Mouse (Mus musculus): ENCODE results near the gene Fga. TPM values are rescaled to one million over a fixed set of nuclear protein-coding genes. Genes with fewer than 3 reads are reported as not detected.

Fga gene
- polyA plus RNA-seq, 1 experiment: 0.05 TPM

GRCm38 (mm10) chr3:83050661-83051060 lies 24.8 kb downstream of the Fga start:
- WGBS: 78% methylated on average over 5 of the region's 5 CpGs
- TF ChIP-seq CTCF (IDR thresholded peaks at IDR 0.05; ENCODE audit: borderline replicate concordance, insufficient read depth, low read depth, low read length): no peak
- TF ChIP-seq POLR2A (IDR thresholded peaks at IDR 0.05; ENCODE audit: borderline replicate concordance, insufficient read depth, low read length): no peak
- H3K27ac ChIP-seq (ENCODE audit: insufficient read depth, low read length): no peak overlapping the region
- DNase-seq: no peak
- no peak overlapping the region for H3K4me3 ChIP-seq (replicated peaks; ENCODE audit: insufficient read depth, low read depth, low read length)
- H3K27me3 ChIP-seq (ENCODE audit: control insufficient read depth, insufficient read depth, low read length): no peaks in the 10 kb centered on the region
- H3K4me1 ChIP-seq (ENCODE audit: control insufficient read depth, insufficient read depth, low read length): no peaks in the 10 kb centered on the region

DNA sequence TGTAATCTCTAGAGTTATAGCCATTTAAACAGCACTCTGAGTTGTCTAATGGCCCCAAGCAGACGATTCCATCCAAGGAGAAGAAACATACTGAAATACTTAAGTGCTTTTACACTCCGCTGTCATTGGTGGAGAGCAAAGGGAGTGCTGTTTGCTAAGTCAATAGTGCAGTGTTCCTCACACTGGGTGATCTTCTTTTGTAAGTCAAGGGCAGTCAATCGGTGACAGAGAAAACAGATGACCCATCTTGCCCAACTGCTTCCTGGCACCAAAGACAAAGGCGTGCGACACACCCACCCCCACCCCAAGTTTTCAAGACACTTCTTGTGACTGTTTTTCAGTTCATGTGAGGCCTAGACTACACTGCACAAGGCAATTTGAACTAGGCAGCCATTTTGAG lies 26.2 kb downstream of the Fga start:
- 86% methylated on average over 5 of the region's 5 CpGs for WGBS
- Histone ChIP-seq H3K4me3 (replicated peaks; ENCODE audit: insufficient read depth, low read depth, low read length) (no peak overlapping the region), H3K27me3 (ENCODE audit: control insufficient read depth, insufficient read depth, low read length) (no peaks in the 10 kb centered on the region), H3K4me1 (ENCODE audit: control insufficient read depth, insufficient read depth, low read length) (no peaks in the 10 kb centered on the region), H3K27ac (ENCODE audit: insufficient read depth, low read length) (no peak overlapping the region)
- TF ChIP-seq CTCF (IDR thresholded peaks at IDR 0.05; ENCODE audit: borderline replicate concordance, insufficient read depth, low read depth, low read length) (no peak), POLR2A (IDR thresholded peaks at IDR 0.05; ENCODE audit: borderline replicate concordance, insufficient read depth, low read length) (no peak)
- DNase-seq: no peak

DNA sequence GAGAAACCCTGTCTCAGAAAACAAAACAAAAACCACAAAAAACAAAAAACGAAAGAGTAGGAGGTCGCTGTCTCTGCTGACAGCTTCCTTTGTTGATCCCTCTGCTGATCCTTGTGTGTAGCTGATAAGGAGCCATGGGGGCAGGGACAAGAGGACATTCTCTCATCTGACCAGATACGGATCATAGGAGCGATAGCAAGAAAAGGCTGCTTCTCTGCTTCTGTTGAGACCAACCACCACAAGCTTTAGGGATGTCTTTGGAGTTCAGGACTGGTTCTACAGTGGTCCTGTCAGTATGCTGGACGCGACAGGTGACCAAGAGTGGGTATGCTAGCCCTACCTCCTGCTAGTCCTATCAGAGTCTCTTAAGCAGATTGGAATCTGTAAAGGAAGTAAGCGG lies 27.2 kb downstream of the Fga start:
- TF ChIP-seq CTCF (IDR thresholded peaks at IDR 0.05; ENCODE audit: borderline replicate concordance, insufficient read depth, low read depth, low read length): no peak
- no peak for TF ChIP-seq POLR2A (IDR thresholded peaks at IDR 0.05; ENCODE audit: borderline replicate concordance, insufficient read depth, low read length)
- no peak for DNase-seq
- Histone ChIP-seq H3K4me1 (ENCODE audit: control insufficient read depth, insufficient read depth, low read length) (no peaks in the 10 kb centered on the region), H3K27ac (ENCODE audit: insufficient read depth, low read length) (no peak overlapping the region), H3K27me3 (ENCODE audit: control insufficient read depth, insufficient read depth, low read length) (no peaks in the 10 kb centered on the region), H3K4me3 (replicated peaks; ENCODE audit: insufficient read depth, low read depth, low read length) (no peak overlapping the region)
- WGBS: 91% methylated on average over 7 of the region's 7 CpGs

DNA sequence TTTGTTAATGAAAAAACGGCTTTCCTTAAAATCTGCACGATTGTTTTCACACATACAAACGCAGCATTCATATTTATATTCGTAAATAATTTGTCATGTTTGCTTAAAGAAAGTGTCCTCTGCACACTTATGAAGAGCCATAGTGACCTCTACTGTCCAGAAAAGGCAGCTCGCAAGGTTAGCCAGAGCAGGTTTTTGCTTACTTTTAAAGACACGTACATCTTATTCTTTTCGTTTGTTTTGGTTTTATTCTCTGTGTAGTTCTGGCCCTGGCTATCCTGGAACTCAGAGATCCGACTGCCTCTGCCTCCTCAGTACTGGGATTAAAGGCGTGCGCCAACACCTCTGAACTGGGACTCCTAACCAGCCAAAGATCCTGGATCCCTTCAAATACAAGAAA lies 27.9 kb downstream of the Fga start:
- 29% methylated on average over 10 of the region's 10 CpGs for WGBS
- TF ChIP-seq POLR2A (IDR thresholded peaks at IDR 0.05; ENCODE audit: borderline replicate concordance, insufficient read depth, low read length): no peak
- TF ChIP-seq CTCF (IDR thresholded peaks at IDR 0.05; ENCODE audit: borderline replicate concordance, insufficient read depth, low read depth, low read length): peak; percentile 44; the same call in 1 of the 2 replicates
- H3K27me3 ChIP-seq (ENCODE audit: control insufficient read depth, insufficient read depth, low read length): no peaks in the 10 kb centered on the region
- no peaks in the 10 kb centered on the region for H3K4me1 ChIP-seq (ENCODE audit: control insufficient read depth, insufficient read depth, low read length)
- no peak overlapping the region for H3K27ac ChIP-seq (ENCODE audit: insufficient read depth, low read length)
- peak; percentile 29 for DNase-seq
- no peak overlapping the region for H3K4me3 ChIP-seq (replicated peaks; ENCODE audit: insufficient read depth, low read depth, low read length)

- TF ChIP-seq CTCF (IDR thresholded peaks at IDR 0.05; ENCODE audit: borderline replicate concordance, insufficient read depth, low read depth, low read length): no peak
- TF ChIP-seq POLR2A (IDR thresholded peaks at IDR 0.05; ENCODE audit: borderline replicate concordance, insufficient read depth, low read length): no peak
- WGBS: 40% methylated on average over 13 of the region's 13 CpGs
- no peak for DNase-seq
These were observed 28.9 kb downstream of the Fga start for GRCm38 (mm10) chr3:83054759-83055158.

GRCm38 (mm10) chr3:83055281-83056038 lies 29.6 kb downstream of the Fga start, which contains the start of gene Plrg1:
TSS of gene Plrg1 (plus strand) at chr3:83055522.
- WGBS: 1% methylated on average over 61 of the region's 61 CpGs
- no peak for TF ChIP-seq CTCF (IDR thresholded peaks at IDR 0.05; ENCODE audit: borderline replicate concordance, insufficient read depth, low read depth, low read length)
- peak; percentile 88 for TF ChIP-seq POLR2A (IDR thresholded peaks at IDR 0.05; ENCODE audit: borderline replicate concordance, insufficient read depth, low read length)
- peak within 1 kb of the TSS; percentile 90 for H3K4me3 ChIP-seq (replicated peaks; ENCODE audit: insufficient read depth, low read depth, low read length)
- DNase-seq: peak; percentile 98 to 99
- H3K4me1 ChIP-seq (ENCODE audit: control insufficient read depth, insufficient read depth, low read length): no peaks in the 10 kb centered on the region
- H3K27ac ChIP-seq (ENCODE audit: insufficient read depth, low read length): peak within 1 kb of the TSS; percentile 48
- H3K27me3 ChIP-seq (ENCODE audit: control insufficient read depth, insufficient read depth, low read length): no peaks in the 10 kb centered on the region

More at GRCm38 (mm10) chr3:83054759-83055158, 28.9 kb downstream of the Fga start:
- no peak overlapping the region for H3K27ac ChIP-seq (ENCODE audit: insufficient read depth, low read length)
- no peaks in the 10 kb centered on the region for H3K27me3 ChIP-seq (ENCODE audit: control insufficient read depth, insufficient read depth, low read length)
- no peaks in the 10 kb centered on the region for H3K4me1 ChIP-seq (ENCODE audit: control insufficient read depth, insufficient read depth, low read length)
- peak overlapping the region; percentile 46 for H3K4me3 ChIP-seq (replicated peaks; ENCODE audit: insufficient read depth, low read depth, low read length)

- Histone ChIP-seq H3K27me3 (ENCODE audit: control insufficient read depth, insufficient read depth, low read length) (no peaks in the 10 kb centered on the region), H3K27ac (ENCODE audit: insufficient read depth, low read length) (no peak overlapping the region), H3K4me3 (replicated peaks; ENCODE audit: insufficient read depth, low read depth, low read length) (no peak overlapping the region), H3K4me1 (ENCODE audit: control insufficient read depth, insufficient read depth, low read length) (no peaks in the 10 kb centered on the region)
- no peak for DNase-seq
- TF ChIP-seq POLR2A (IDR thresholded peaks at IDR 0.05; ENCODE audit: borderline replicate concordance, insufficient read depth, low read length) (no peak), CTCF (IDR thresholded peaks at IDR 0.05; ENCODE audit: borderline replicate concordance, insufficient read depth, low read depth, low read length) (no peak)
- 85% methylated on average over 2 of the region's 2 CpGs for WGBS
These were observed 31.2 kb downstream of the Fga start for GRCm38 (mm10) chr3:83057046-83057445.

- no peak for DNase-seq
- Histone ChIP-seq H3K4me1 (ENCODE audit: control insufficient read depth, insufficient read depth, low read length) (no peaks in the 10 kb centered on the region), H3K27me3 (ENCODE audit: control insufficient read depth, insufficient read depth, low read length) (no peaks in the 10 kb centered on the region), H3K4me3 (replicated peaks; ENCODE audit: insufficient read depth, low read depth, low read length) (no peak overlapping the region), H3K27ac (ENCODE audit: insufficient read depth, low read length) (no peak overlapping the region)
- TF ChIP-seq CTCF (IDR thresholded peaks at IDR 0.05; ENCODE audit: borderline replicate concordance, insufficient read depth, low read depth, low read length): no peak
- 96% methylated on average over 9 of the region's 9 CpGs for WGBS
These were observed 42.0 kb downstream of the Fga start for GRCm38 (mm10) chr3:83067920-83068319.

Measured in cerebellum, adult 2 months (tissue).